Mouse (Mus musculus) G1E (cell line): Measurements from ENCODE around the gene Gm45713. TPM values are rescaled to one million over a fixed set of nuclear protein-coding genes. Genes with fewer than 3 reads are reported as not detected.

Experiments used
- ATAC-seq: 2 replicates; pipeline ENCODE4 v1.8.0; 2016; ENCODE audit warnings: mild to moderate bottlenecking; ENCODE audit not compliant: insufficient number of reproducible peaks, poor library complexity, low FRiP score, severe bottlenecking; ENCODE audit errors: extremely low read depth
- DNase-seq: peaks from one replicate; pipeline ENCODE4 v3.0.0; 2012; ENCODE audit warnings: low spot score
- H3K27me3 ChIP-seq: 2 replicates; pipeline ENCODE4 v1.6.1; 2012; ENCODE audit warnings: mild to moderate bottlenecking, low read length, inconsistent platforms; ENCODE audit not compliant: insufficient read depth
- H3K36me3 ChIP-seq: replicated peaks from 2 replicates; pipeline ENCODE3; 2012; ENCODE audit warnings: mild to moderate bottlenecking, inconsistent platforms
- H3K4me1 ChIP-seq: 2 replicates; pipeline ENCODE4 v1.6.1; 2012; ENCODE audit warnings: low read depth, low read length, inconsistent platforms, mixed read lengths; ENCODE audit not compliant: insufficient read depth
- H3K4me3 ChIP-seq: 2 replicates; pipeline ENCODE4 v1.5.1; 2012; ENCODE audit warnings: low read depth, mild to moderate bottlenecking, inconsistent platforms, low read length, moderate library complexity, mixed read lengths
- H3K9me3 ChIP-seq: replicated peaks from 2 replicates; pipeline ENCODE4 v1.6.1; 2012; ENCODE audit warnings: inconsistent platforms
- CTCF ChIP-seq: IDR thresholded peaks from 2 replicates; pipeline ENCODE4 v1.5.1; 2012; ENCODE audit warnings: low read depth, low read length, inconsistent platforms, mixed read lengths
- GATA1 ChIP-seq: IDR thresholded peaks from 2 replicates; pipeline ENCODE4 v1.6.1; 2012; ENCODE audit warnings: borderline replicate concordance, low read length, inconsistent platforms, mixed read lengths
- GATA2 ChIP-seq: IDR thresholded peaks from 2 replicates; pipeline ENCODE4 v1.6.1; 2012; ENCODE audit warnings: low read depth, low read length, inconsistent platforms, borderline replicate concordance
- POLR2AphosphoS5 ChIP-seq: IDR thresholded peaks from 2 replicates; pipeline ENCODE4 v1.6.1; 2012; ENCODE audit warnings: low read depth, low read length, inconsistent platforms; ENCODE audit not compliant: insufficient replicate concordance
- TAL1 ChIP-seq: conservative IDR thresholded peaks from 2 replicates; pipeline ENCODE4 v1.6.1; 2012; ENCODE audit warnings: low read depth, low read length, inconsistent platforms, mixed read lengths
- polyA plus RNA-seq: library from polyadenylated mRNA; stranded (reverse); fragments of >175 nt; gene quantifications from 2 replicates; pipeline ENCODE4 v1.2.3, GENCODE M21; 2012
- total RNA-seq, 2 experiments: library from RNA; stranded (forward) in 1 of 2; stranded (reverse) in 1 of 2; fragments of 200-1000 nt in 1 of 2; fragments of >200 nt in 1 of 2; fragmentation: Nextera tagmentation in 1 of 2; gene quantifications; 2 replicates each; pipeline ENCODE4 v1.2.3; 2014 to 2017

The Gm45713 gene
- total and polyA plus RNA-seq, 3 experiments = 0.16 to 1.3 TPM; not detected in 1

GRCm38 (mm10) chr7:45169495-45169894 is 33.5 kb upstream of the Gm45713 start:
- TF ChIP-seq POLR2AphosphoS5 = no peak
- TF ChIP-seq TAL1 = no peak
- TF ChIP-seq GATA2 = no peak
- no peak for TF ChIP-seq CTCF
- TF ChIP-seq GATA1 = no peak
- ATAC-seq = no peak
- Histone ChIP-seq H3K4me1 (peaks cover 13% of the 10 kb centered on the region; the same call in 1 of the 2 replicates), H3K27me3 (peaks cover 55% of the 10 kb centered on the region), H3K4me3 (no peak overlapping the region), H3K9me3 (peaks cover 25% of the 10 kb centered on the region), H3K36me3 (no peaks in the 10 kb centered on the region)
- no peak for DNase-seq

- DNase-seq (no peak), ATAC-seq (no peak)
- H3K27me3 ChIP-seq = peaks cover 59% of the 10 kb centered on the region
- peaks cover 19% of the 10 kb centered on the region for H3K4me1 ChIP-seq
- no peak overlapping the region for H3K4me3 ChIP-seq
- H3K36me3 ChIP-seq = no peaks in the 10 kb centered on the region
- TF ChIP-seq POLR2AphosphoS5 (no peak), CTCF (no peak), GATA2 (no peak), GATA1 (no peak), TAL1 (no peak)
- peaks cover 25% of the 10 kb centered on the region for H3K9me3 ChIP-seq
Observed at GRCm38 (mm10) chr7:45168656-45169055, 32.6 kb upstream of the Gm45713 start.

DNA sequence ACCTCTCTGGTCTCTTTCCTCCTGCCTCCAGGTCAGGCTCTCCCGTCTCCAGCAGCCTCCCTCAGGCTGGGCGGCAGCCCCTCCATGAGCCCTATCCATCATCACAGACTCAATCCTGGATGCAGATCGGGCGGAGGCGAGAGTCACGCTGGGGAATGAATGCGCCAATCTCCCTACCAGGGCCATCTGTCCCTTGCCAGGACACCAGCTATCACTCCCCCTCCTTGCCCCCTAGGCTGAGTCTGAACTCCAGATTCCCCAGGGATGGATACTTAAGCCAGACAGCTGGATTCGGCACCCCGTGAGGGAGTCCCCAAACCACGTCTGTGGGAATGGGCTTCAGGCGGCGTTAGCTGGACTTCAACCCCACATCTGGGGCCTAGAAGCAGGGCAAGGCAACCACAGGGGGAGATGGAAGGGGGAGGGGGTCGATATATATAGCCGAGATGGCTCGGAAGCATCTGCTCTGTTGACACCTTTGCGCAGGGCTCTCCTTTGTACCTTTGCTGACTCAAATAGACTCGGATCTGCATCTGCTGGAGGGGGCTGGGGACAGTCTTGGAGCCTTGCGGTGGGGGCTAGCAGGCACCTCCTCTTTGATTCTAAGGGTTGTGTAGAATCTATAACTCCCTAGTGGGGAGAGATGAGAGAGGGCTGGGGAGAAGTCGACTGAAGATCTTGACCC is 31.9 kb upstream of the Gm45713 start:
- no peaks in the 10 kb centered on the region for H3K36me3 ChIP-seq
- DNase-seq (no peak), ATAC-seq (no peak)
- H3K4me1 ChIP-seq = peaks cover 23% of the 10 kb centered on the region
- TF ChIP-seq CTCF (no peak), TAL1 (no peak), POLR2AphosphoS5 (no peak), GATA1 (no peak), GATA2 (no peak)
- peaks cover 25% of the 10 kb centered on the region for H3K9me3 ChIP-seq
- peaks cover 66% of the 10 kb centered on the region for H3K27me3 ChIP-seq
- H3K4me3 ChIP-seq = no peak overlapping the region

DNA sequence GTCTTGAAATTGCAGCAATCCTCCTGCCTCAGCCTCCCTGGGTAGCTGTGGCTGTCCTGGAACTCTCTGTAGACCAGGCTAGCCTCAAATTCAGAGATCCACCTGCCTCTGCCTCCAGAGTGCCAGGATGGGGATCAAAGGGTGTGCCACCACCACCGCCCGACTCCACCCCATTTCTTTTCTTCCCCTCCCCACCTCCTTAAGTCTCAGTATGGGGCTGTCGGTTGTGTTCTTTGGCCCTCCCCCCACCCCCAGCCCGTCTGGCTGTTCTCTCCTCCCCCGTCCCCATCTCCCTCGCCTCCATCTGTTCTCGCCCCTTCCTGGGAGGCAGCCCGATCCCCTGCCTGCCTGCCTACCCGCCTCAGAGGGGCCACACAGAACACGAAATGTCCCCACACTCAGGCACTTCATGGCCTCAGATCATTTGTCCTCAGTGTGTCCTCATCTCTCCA is 30.9 kb upstream of the Gm45713 start:
- peaks cover 69% of the 10 kb centered on the region for H3K27me3 ChIP-seq
- no peaks in the 10 kb centered on the region for H3K36me3 ChIP-seq
- H3K4me3 ChIP-seq = no peak overlapping the region
- H3K9me3 ChIP-seq = peaks cover 25% of the 10 kb centered on the region
- ATAC-seq = no peak
- TF ChIP-seq POLR2AphosphoS5 (no peak), TAL1 (no peak), CTCF (no peak), GATA2 (no peak), GATA1 (no peak)
- DNase-seq = no peak
- peaks cover 29% of the 10 kb centered on the region for H3K4me1 ChIP-seq

- H3K4me3 ChIP-seq = no peak overlapping the region
- peaks cover 5% of the 10 kb centered on the region for H3K36me3 ChIP-seq
- peaks cover 66% of the 10 kb centered on the region for H3K27me3 ChIP-seq
- ATAC-seq (no peak), DNase-seq (no peak)
- H3K4me1 ChIP-seq = peaks cover 31% of the 10 kb centered on the region
- H3K9me3 ChIP-seq = peaks cover 20% of the 10 kb centered on the region
- TF ChIP-seq GATA2 (no peak), CTCF (no peak), TAL1 (no peak), POLR2AphosphoS5 (no peak), GATA1 (no peak)
Observed at GRCm38 (mm10) chr7:45165701-45166100, 29.7 kb upstream of the Gm45713 start.

- no peak for ATAC-seq
- Histone ChIP-seq H3K27me3 (peaks cover 61% of the 10 kb centered on the region), H3K4me1 (peaks cover 31% of the 10 kb centered on the region)
Observed at GRCm38 (mm10) chr7:45164833-45165232, 28.8 kb upstream of the Gm45713 start.

More at GRCm38 (mm10) chr7:45164833-45165232, 28.8 kb upstream of the Gm45713 start:
- DNase-seq = no peak
- peaks cover 12% of the 10 kb centered on the region for H3K9me3 ChIP-seq
- H3K4me3 ChIP-seq = no peak overlapping the region
- peaks cover 14% of the 10 kb centered on the region for H3K36me3 ChIP-seq
- no peak for TF ChIP-seq CTCF
- TF ChIP-seq GATA2 = no peak
- TF ChIP-seq POLR2AphosphoS5 = no peak
- no peak for TF ChIP-seq TAL1
- no peak for TF ChIP-seq GATA1
